Mouse (Mus musculus) large intestine, adult 2 months (tissue): ENCODE data around the gene Mss51. TPM values are rescaled to one million over a fixed set of nuclear protein-coding genes. Genes with fewer than 3 reads are reported as not detected.

ENCODE experiments used
- DNase-seq: peaks from one replicate; pipeline ENCODE4 v3.0.0-alpha.2; 2012; ENCODE audit warnings: low read depth, low spot score
- WGBS: fragments of 180-500 bp; shearing (Covaris S2); methylation state at CpG from one replicate; pipeline ENCODE4 v1.1.7; 2018; 5-methylcytosine and 5-hydroxymethylcytosine counted together
- polyA plus RNA-seq: library from polyadenylated mRNA; depleted of rRNA; stranded (reverse); fragments of >200 nt; gene quantifications from 2 replicates; pipeline ENCODE4 v1.2.3, GENCODE M21; 2012; rRNA removed

The Mss51 gene
- 0.63 and 0.64 TPM in 2 replicates for polyA plus RNA-seq

GRCm38 (mm10) chr14:20496603-20497002 lies at the start of gene Mss51:
Gene Mss51 (minus strand): TSS chr14:20496901.
- 82% methylated on average over 2 of the region's 2 CpGs for WGBS
- no peak for DNase-seq

- 2% methylated on average over 28 of the region's 29 CpGs for WGBS
- DNase-seq, result peak; percentile 57
Measured at GRCm38 (mm10) chr14:20546415-20546814, 49.7 kb upstream of the Mss51 start, which contains the start of gene Ppp3cb. Gene Ppp3cb (minus strand): TSS chr14:20546573.

- peak; percentile 46 for DNase-seq
- WGBS, result under 1% methylated on average over 67 of the region's 67 CpGs
Measured at GRCm38 (mm10) chr14:20545529-20546331, 49.0 kb upstream of the Mss51 start.

- 44% methylated on average over 7 of the region's 7 CpGs for WGBS
- no peak for DNase-seq
Measured at GRCm38 (mm10) chr14:20544467-20545411, 48.0 kb upstream of the Mss51 start.

GRCm38 (mm10) chr14:20529643-20530042 lies 32.9 kb upstream of the Mss51 start:
- 91% methylated on average over 4 of the region's 4 CpGs for WGBS
- DNase-seq, result no peak

- no peak for DNase-seq
- 83% methylated on average over 2 of the region's 2 CpGs for WGBS
Measured at GRCm38 (mm10) chr14:20520179-20520578, 23.5 kb upstream of the Mss51 start.

GRCm38 (mm10) chr14:20508424-20508823 lies 11.7 kb upstream of the Mss51 start:
- DNase-seq, result no peak
- WGBS, result 93% methylated on average over 2 of the region's 2 CpGs

- DNase-seq, result peak; percentile 11
- 83% methylated on average over 10 of the region's 10 CpGs for WGBS
Measured at GRCm38 (mm10) chr14:20502966-20503365, 6.3 kb upstream of the Mss51 start.

- no peak for DNase-seq
- 85% methylated on average over 3 of the region's 3 CpGs for WGBS
Measured at GRCm38 (mm10) chr14:20499982-20500381, 3.3 kb upstream of the Mss51 start.

GRCm38 (mm10) chr14:20486031-20486430 lies 10.7 kb downstream of the Mss51 start:
- DNase-seq, result no peak
- WGBS, result 96% methylated on average over 5 of the region's 5 CpGs

GRCm38 (mm10) chr14:20482051-20482751 lies 14.5 kb downstream of the Mss51 start:
- 78% methylated on average over 7 of the region's 7 CpGs for WGBS

GRCm38 (mm10) chr14:20481211-20481610 lies 15.5 kb downstream of the Mss51 start:
- 24% methylated on average over 5 of the region's 5 CpGs for WGBS
- DNase-seq, result no peak

More at GRCm38 (mm10) chr14:20482051-20482751, 14.5 kb downstream of the Mss51 start:
- no peak for DNase-seq

- no peak for DNase-seq
Measured at GRCm38 (mm10) chr14:20480195-20480579, 16.5 kb downstream of the Mss51 start.

GRCm38 (mm10) chr14:20479291-20480194 lies 17.2 kb downstream of the Mss51 start, which contains the start of gene Anxa7:
Gene Anxa7 (minus strand): TSS chr14:20480133.
- WGBS, result under 1% methylated on average over 48 of the region's 48 CpGs
- DNase-seq, result peak; percentile 93

More at GRCm38 (mm10) chr14:20480195-20480579, 16.5 kb downstream of the Mss51 start:
- 72% methylated on average over 1 of the region's 1 CpGs for WGBS

- WGBS, result under 1% methylated on average over 7 of the region's 7 CpGs
- peak; percentile 95 for DNase-seq
Measured at GRCm38 (mm10) chr14:20478801-20479200, 17.9 kb downstream of the Mss51 start.

GRCm38 (mm10) chr14:20478385-20478784 lies 18.3 kb downstream of the Mss51 start:
- WGBS, result 6% methylated on average over 3 of the region's 3 CpGs
- peak; percentile 68 for DNase-seq

GRCm38 (mm10) chr14:20477261-20478025 lies 19.3 kb downstream of the Mss51 start:
- 67% methylated on average over 4 of the region's 4 CpGs for WGBS
- no peak for DNase-seq

GRCm38 (mm10) chr14:20460216-20460615 lies 36.5 kb downstream of the Mss51 start:
- DNase-seq, result no peak
- 86% methylated on average over 14 of the region's 14 CpGs for whole genome bisulfite sequencing
